Mouse (Mus musculus): ENCODE results near the gene Olfr1122. TPM values are rescaled to one million over a fixed set of nuclear protein-coding genes. Genes with fewer than 3 reads are reported as not detected.

Olfr1122 gene
- not detected in 2 replicates for polyA plus RNA-seq (2015; fragmentation: Nextera tagmentation; extraction: Ambion mirVana)

DNA sequence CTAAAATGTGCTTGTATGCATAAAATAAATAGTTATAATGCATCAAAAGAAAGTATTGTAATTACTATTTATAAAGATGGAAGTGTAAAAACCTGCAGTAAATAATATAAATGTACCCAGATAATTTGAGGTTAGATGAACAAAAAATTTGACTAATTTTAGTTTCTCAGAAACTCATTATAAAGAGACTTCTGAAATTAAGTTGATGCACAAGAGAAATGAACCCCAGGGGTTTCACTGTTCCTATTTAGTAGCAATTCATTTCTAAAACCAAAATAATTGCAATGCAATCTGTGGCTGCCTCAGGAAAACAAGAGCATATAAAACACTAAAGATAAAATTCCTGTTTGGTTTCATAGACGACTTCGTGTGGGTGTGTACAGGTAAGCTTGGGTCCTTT is at the start of gene Olfr1122:
TSS of gene Olfr1122 (plus strand) at position 301 of the 400 bp plus-strand sequence.

DNA sequence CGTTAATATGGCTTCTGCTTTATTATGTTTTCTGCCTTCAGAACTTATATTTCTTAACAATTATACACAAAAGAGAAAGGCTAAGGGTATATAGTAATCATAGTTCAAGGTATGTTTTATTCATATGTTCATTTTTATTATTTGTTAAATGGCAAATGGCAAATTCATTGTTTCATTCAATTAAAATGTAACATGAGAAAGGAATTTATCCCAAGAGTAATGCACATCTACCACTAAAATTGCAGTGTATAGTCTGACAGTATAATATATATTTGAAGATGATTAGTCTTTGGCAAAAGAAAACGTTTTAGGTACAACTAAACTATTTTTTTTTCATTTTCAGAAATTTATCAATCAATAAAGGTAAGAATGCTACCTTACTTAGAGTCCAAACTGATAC is 31.1 kb upstream of the Olfr1122 start, which contains the start of gene Olfr1120:
TSS of gene Olfr1120 (plus strand) at position 301 of the 400 bp plus-strand sequence.

DNA sequence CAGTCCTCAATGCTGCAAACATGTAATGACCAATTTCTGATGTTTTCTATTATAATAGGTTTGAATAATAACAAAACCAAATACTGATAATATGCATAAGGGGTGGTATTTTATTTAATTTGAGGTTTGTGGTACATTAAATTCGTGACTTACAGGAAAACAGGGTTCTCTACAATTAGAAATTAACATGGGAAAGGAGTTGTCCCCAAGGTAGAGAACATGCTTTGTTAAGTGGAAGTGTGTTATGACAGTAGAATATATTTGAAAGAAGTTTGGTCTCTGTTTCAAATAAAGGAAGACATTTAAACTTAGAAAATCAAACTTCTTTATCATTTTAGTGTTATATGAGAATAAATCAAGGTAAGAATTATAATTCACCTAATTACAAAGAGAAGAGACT is 16.1 kb upstream of the Olfr1122 start, which contains the start of gene Olfr1121:
TSS of gene Olfr1121 (plus strand) at position 301 of the 400 bp plus-strand sequence.

DNA sequence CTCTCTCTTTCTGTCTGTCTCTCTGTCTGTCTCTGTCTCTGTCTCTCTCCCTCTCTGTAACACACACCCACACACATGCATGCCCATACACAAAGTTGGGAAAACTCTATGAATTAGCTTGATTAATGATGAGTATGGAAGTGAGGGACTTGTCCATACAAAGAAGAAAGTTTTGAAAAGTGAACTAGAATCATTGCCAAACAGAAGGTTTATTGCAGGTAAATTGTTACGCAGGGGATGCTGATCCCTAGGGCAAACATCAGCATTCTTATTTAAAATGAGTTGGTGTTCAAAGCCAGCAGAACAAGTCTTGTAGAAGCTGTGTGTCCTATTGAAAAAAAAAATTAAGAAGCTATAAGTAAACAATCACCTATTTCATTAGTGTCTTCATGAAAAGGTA is 30.7 kb downstream of the Olfr1122 start, which contains the start of gene Olfr1123:
TSS of gene Olfr1123 (plus strand) at position 301 of the 400 bp plus-strand sequence.

DNA sequence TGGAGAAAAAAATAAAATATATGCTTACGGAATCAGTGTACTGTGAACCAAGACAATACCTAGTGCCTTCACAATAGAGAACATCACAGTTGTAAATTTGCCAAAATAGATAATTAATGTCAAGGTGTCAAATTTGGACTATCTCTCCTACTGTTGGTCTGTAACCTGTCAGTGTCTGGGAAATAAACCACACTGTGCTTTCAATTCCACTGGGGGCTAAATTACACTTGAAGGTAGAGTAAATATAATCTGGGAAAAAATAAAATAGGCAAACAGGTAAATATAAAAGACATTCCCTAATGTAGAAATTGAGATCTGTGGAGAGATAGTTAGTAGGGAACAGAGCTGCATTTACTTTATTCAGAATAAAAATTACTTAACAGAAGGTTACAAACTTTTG is 44.3 kb downstream of the Olfr1122 start, which contains the start of gene Olfr1124:
TSS of gene Olfr1124 (plus strand) at position 301 of the 400 bp plus-strand sequence.

Other genes with a start within 250 kb of the Olfr1122 start
- gene Olfr1110, start 245.5 kb upstream of the Olfr1122 start, polyA plus RNA-seq (2015; fragmentation: Nextera tagmentation; extraction: Ambion mirVana) = not detected in 2 replicates
- not detected in 2 replicates for gene Olfr1111, start 233.2 kb upstream of the Olfr1122 start, polyA plus RNA-seq (2015; fragmentation: Nextera tagmentation; extraction: Ambion mirVana)
- not detected in 2 replicates for gene Olfr1112, start 198.1 kb upstream of the Olfr1122 start, polyA plus RNA-seq (2015; fragmentation: Nextera tagmentation; extraction: Ambion mirVana)
- gene Olfr1113, start 176.9 kb upstream of the Olfr1122 start, polyA plus RNA-seq (2015; fragmentation: Nextera tagmentation; extraction: Ambion mirVana) = not detected in 2 replicates
- not detected in 2 replicates for gene Olfr1115, start 137.8 kb upstream of the Olfr1122 start, polyA plus RNA-seq (2015; fragmentation: Nextera tagmentation; extraction: Ambion mirVana)
- not detected in 2 replicates for gene Olfr1116, start 118.3 kb upstream of the Olfr1122 start, polyA plus RNA-seq (2015; fragmentation: Nextera tagmentation; extraction: Ambion mirVana)
- gene Olfr1118, start 78.3 kb upstream of the Olfr1122 start, polyA plus RNA-seq (2015; fragmentation: Nextera tagmentation; extraction: Ambion mirVana) = not detected in 2 replicates
- gene Olfr1120, start 31.0 kb upstream of the Olfr1122 start, polyA plus RNA-seq (2015; fragmentation: Nextera tagmentation; extraction: Ambion mirVana) = not detected in 2 replicates
- not detected in 2 replicates for gene Olfr1121, start 16.0 kb upstream of the Olfr1122 start, polyA plus RNA-seq (2015; fragmentation: Nextera tagmentation; extraction: Ambion mirVana)
- gene Olfr1123, start 30.8 kb downstream of the Olfr1122 start, polyA plus RNA-seq (2015; fragmentation: Nextera tagmentation; extraction: Ambion mirVana) = not detected in 2 replicates
- 0.05 TPM in 1 of 2 replicates, not detected in the other for gene Olfr1124, start 44.4 kb downstream of the Olfr1122 start, polyA plus RNA-seq (2015; fragmentation: Nextera tagmentation; extraction: Ambion mirVana)
- not detected in 2 replicates for gene Olfr1126, start 68.1 kb downstream of the Olfr1122 start, polyA plus RNA-seq (2015; fragmentation: Nextera tagmentation; extraction: Ambion mirVana)
- gene Pramel7, start 111.2 kb downstream of the Olfr1122 start, polyA plus RNA-seq (2015; fragmentation: Nextera tagmentation; extraction: Ambion mirVana) = not detected in 2 replicates
- gene Pramel6, start 120.7 kb downstream of the Olfr1122 start, polyA plus RNA-seq (2015; fragmentation: Nextera tagmentation; extraction: Ambion mirVana) = not detected in 2 replicates
- not detected in 2 replicates for gene Olfr153, start 145.9 kb downstream of the Olfr1122 start, polyA plus RNA-seq (2015; fragmentation: Nextera tagmentation; extraction: Ambion mirVana)
- gene Olfr1128, start 159.7 kb downstream of the Olfr1122 start, polyA plus RNA-seq (2015; fragmentation: Nextera tagmentation; extraction: Ambion mirVana) = not detected in 2 replicates
- gene Olfr1129, start 188.1 kb downstream of the Olfr1122 start, polyA plus RNA-seq (2015; fragmentation: Nextera tagmentation; extraction: Ambion mirVana) = not detected in 2 replicates
- gene Olfr1130, start 220.4 kb downstream of the Olfr1122 start, polyA plus RNA-seq (2015; fragmentation: Nextera tagmentation; extraction: Ambion mirVana) = not detected in 2 replicates
- not detected in 2 replicates for gene Olfr1131, start 241.3 kb downstream of the Olfr1122 start, polyA plus RNA-seq (2015; fragmentation: Nextera tagmentation; extraction: Ambion mirVana)